Mouse (Mus musculus) CH12.LX (cell line): ENCODE measurements around the gene A930033H14Rik. TPM values are rescaled to one million over a fixed set of nuclear protein-coding genes. Genes with fewer than 3 reads are reported as not detected.

ENCODE experiments used
- DNase-seq: peaks from one replicate; pipeline ENCODE4 v3.0.0-alpha.2; 2013; ENCODE audit errors: extremely low read depth
- H3K27ac ChIP-seq: 2 replicates; pipeline ENCODE4 v1.5.1; 2012; ENCODE audit warnings: low read depth, mild to moderate bottlenecking, control low read depth, moderate library complexity; ENCODE audit not compliant: insufficient read depth
- H3K27me3 ChIP-seq: replicated peaks from 2 replicates; pipeline ENCODE3; 2012; ENCODE audit warnings: inconsistent platforms
- H3K36me3 ChIP-seq, 2 experiments: replicated peaks in 1 of 2; 2 replicates each; pipeline versions ENCODE3 to v1.6.1; 2012; ENCODE audit warnings: inconsistent platforms in 1 of 2, low read length in 1 of 2, mild to moderate bottlenecking in 1 of 2, mixed read lengths in 1 of 2, moderate library complexity in 1 of 2; ENCODE audit not compliant: control insufficient read depth in 1 of 2, insufficient read depth in 1 of 2
- H3K4me1 ChIP-seq, 2 experiments: 2 replicates each; pipeline ENCODE4 v1.6.1; 2012; ENCODE audit warnings: inconsistent platforms in 1 of 2, moderate library complexity in 1 of 2; ENCODE audit not compliant: insufficient read depth in 2 of 2, control insufficient read depth in 1 of 2
- H3K4me2 ChIP-seq: 2 replicates; pipeline ENCODE4 v1.6.1; 2012; ENCODE audit warnings: low read depth, mild to moderate bottlenecking, control low read depth; ENCODE audit not compliant: poor library complexity, insufficient read depth, severe bottlenecking
- H3K4me3 ChIP-seq, 3 experiments: fragments of 150-350 bp in 1 of 3; sonication (generic) in 1 of 3; replicated peaks in 1 of 3; 2 replicates each; pipeline versions ENCODE3 to v1.5.1; 2011 to 2012; ENCODE audit warnings: low read depth in 2 of 3, low read length in 2 of 3, mild to moderate bottlenecking in 2 of 3, moderate library complexity in 2 of 3, control low read depth in 1 of 3, improper control_type of control experiment in 1 of 3, inconsistent platforms in 1 of 3, mixed read lengths in 1 of 3; ENCODE audit not compliant: poor library complexity in 1 of 3
- H3K79me2 ChIP-seq: replicated peaks from 2 replicates; pipeline ENCODE4 v1.6.1; 2012; ENCODE audit warnings: mild to moderate bottlenecking, moderate library complexity; ENCODE audit not compliant: control insufficient read depth, poor library complexity, insufficient read depth, severe bottlenecking; ENCODE audit errors: extremely low read depth
- H3K9ac ChIP-seq: 2 replicates; pipeline ENCODE4 v1.6.1; 2012; ENCODE audit warnings: low read depth, mild to moderate bottlenecking, control low read depth, moderate library complexity; ENCODE audit not compliant: insufficient read depth
- H3K9me3 ChIP-seq: replicated peaks from 2 replicates; pipeline ENCODE3; 2012; ENCODE audit warnings: low read length, inconsistent platforms, mixed read lengths
- BHLHE40 ChIP-seq: IDR thresholded peaks from 2 replicates; pipeline ENCODE4 v1.6.1; 2011; ENCODE audit warnings: mild to moderate bottlenecking, low read depth, low read length, improper control_type of control experiment
- CHD1 ChIP-seq: IDR thresholded peaks from 2 replicates; pipeline ENCODE4 v1.6.1; 2012; ENCODE audit warnings: low read depth, low read length, improper control_type of control experiment, inconsistent platforms
- CHD2 ChIP-seq: IDR thresholded peaks from 2 replicates; pipeline ENCODE4 v1.6.1; 2011; ENCODE audit warnings: low read length, improper control_type of control experiment
- CTCF ChIP-seq, 2 experiments: IDR thresholded peaks in 1 of 2; conservative IDR thresholded peaks in 1 of 2; 2 replicates each; pipeline ENCODE4 v1.5.1; 2011 to 2012; ENCODE audit warnings: low read depth in 2 of 2, low read length in 2 of 2, improper control_type of control experiment in 1 of 2, inconsistent platforms in 1 of 2, mild to moderate bottlenecking in 1 of 2, moderate library complexity in 1 of 2
- E2F4 ChIP-seq: IDR thresholded peaks from 2 replicates; pipeline ENCODE4 v1.6.1; 2011; ENCODE audit warnings: low read depth, low read length, improper control_type of control experiment; ENCODE audit not compliant: insufficient replicate concordance
- ELF1 ChIP-seq: IDR thresholded peaks from 2 replicates; pipeline ENCODE4 v1.6.1; 2014; ENCODE audit warnings: low read depth, mild to moderate bottlenecking, inconsistent platforms, low read length, improper control_type of control experiment
- EP300 ChIP-seq: IDR thresholded peaks from 2 replicates; pipeline ENCODE4 v1.6.1; 2011; ENCODE audit warnings: low read length, improper control_type of control experiment
- ETS1 ChIP-seq: conservative IDR thresholded peaks from 2 replicates; pipeline ENCODE4 v1.6.1; 2012; ENCODE audit warnings: low read depth, mild to moderate bottlenecking, inconsistent platforms, low read length, improper control_type of control experiment, moderate library complexity
- GABPA ChIP-seq: IDR thresholded peaks from 2 replicates; pipeline ENCODE4 v1.6.1; 2012; ENCODE audit warnings: low read depth, low read length, improper control_type of control experiment, inconsistent platforms; ENCODE audit not compliant: insufficient replicate concordance
- HCFC1 ChIP-seq: IDR thresholded peaks from 2 replicates; pipeline ENCODE4 v1.6.1; 2012; ENCODE audit warnings: low read depth, mild to moderate bottlenecking, inconsistent platforms, low read length, improper control_type of control experiment
- IRF4 ChIP-seq: IDR thresholded peaks from 2 replicates; pipeline ENCODE4 v1.6.1; 2014; ENCODE audit warnings: low read depth, mild to moderate bottlenecking, inconsistent platforms, low read length, improper control_type of control experiment
- JUN ChIP-seq: IDR thresholded peaks from 2 replicates; pipeline ENCODE4 v1.6.1; 2011; ENCODE audit warnings: low read depth, mild to moderate bottlenecking, low read length, improper control_type of control experiment, moderate library complexity; ENCODE audit not compliant: insufficient read depth
- JUND ChIP-seq: conservative IDR thresholded peaks from 2 replicates; pipeline ENCODE4 v1.6.1; 2011; ENCODE audit warnings: low read depth, low read length, improper control_type of control experiment
- KAT2A ChIP-seq: IDR thresholded peaks from 2 replicates; pipeline ENCODE4 v1.6.1; 2012; ENCODE audit warnings: low read length, improper control_type of control experiment, inconsistent platforms; ENCODE audit not compliant: insufficient replicate concordance
- MAFK ChIP-seq: IDR thresholded peaks from 2 replicates; pipeline ENCODE4 v1.6.1; 2011; ENCODE audit warnings: low read length, improper control_type of control experiment; ENCODE audit not compliant: insufficient replicate concordance
- MAX ChIP-seq: IDR thresholded peaks from 2 replicates; pipeline ENCODE4 v1.6.1; 2011; ENCODE audit warnings: low read length, improper control_type of control experiment
- MAZ ChIP-seq: IDR thresholded peaks from 2 replicates; pipeline ENCODE4 v1.6.1; 2012; ENCODE audit warnings: low read depth, mild to moderate bottlenecking, inconsistent platforms, low read length, improper control_type of control experiment, moderate library complexity
- MEF2A ChIP-seq: IDR thresholded peaks from 2 replicates; pipeline ENCODE4 v1.6.1; 2014; ENCODE audit warnings: low read depth, mild to moderate bottlenecking, inconsistent platforms, low read length, improper control_type of control experiment, borderline replicate concordance
- MXI1 ChIP-seq: IDR thresholded peaks from 2 replicates; pipeline ENCODE4 v1.6.1; 2011; ENCODE audit warnings: mild to moderate bottlenecking, low read depth, low read length, improper control_type of control experiment
- MYC ChIP-seq: IDR thresholded peaks from 2 replicates; pipeline ENCODE4 v1.6.1; 2011; ENCODE audit warnings: low read depth, mild to moderate bottlenecking, improper control_type of control experiment, low read length
- NRF1 ChIP-seq: IDR thresholded peaks from 2 replicates; pipeline ENCODE4 v1.6.1; 2014; ENCODE audit warnings: low read depth, mild to moderate bottlenecking, inconsistent platforms, low read length, improper control_type of control experiment, moderate library complexity
- POLR2A ChIP-seq: IDR thresholded peaks from 2 replicates; pipeline ENCODE4 v1.6.1; 2011; ENCODE audit warnings: low read depth, mild to moderate bottlenecking, improper control_type of control experiment, low read length
- POLR2AphosphoS2 ChIP-seq: IDR thresholded peaks from 2 replicates; pipeline ENCODE4 v1.6.1; 2011; ENCODE audit warnings: low read depth, low read length, improper control_type of control experiment
- RAD21 ChIP-seq: IDR thresholded peaks from 2 replicates; pipeline ENCODE4 v1.6.1; 2011; ENCODE audit warnings: low read depth, mild to moderate bottlenecking, low read length, improper control_type of control experiment, moderate library complexity
- RCOR1 ChIP-seq: conservative IDR thresholded peaks from 2 replicates; pipeline ENCODE4 v1.6.1; 2012; ENCODE audit warnings: low read depth, mild to moderate bottlenecking, inconsistent platforms, low read length, improper control_type of control experiment
- SIN3A ChIP-seq: IDR thresholded peaks from 2 replicates; pipeline ENCODE4 v1.6.1; 2012; ENCODE audit warnings: low read length, improper control_type of control experiment, inconsistent platforms
- SMC3 ChIP-seq: IDR thresholded peaks from 2 replicates; pipeline ENCODE4 v1.6.1; 2011; ENCODE audit warnings: low read depth, low read length, improper control_type of control experiment
- TBP ChIP-seq: conservative IDR thresholded peaks from 2 replicates; pipeline ENCODE4 v1.6.1; 2011; ENCODE audit warnings: low read depth, low read length, improper control_type of control experiment
- TCF12 ChIP-seq: IDR thresholded peaks from 2 replicates; pipeline ENCODE4 v1.6.1; 2014; ENCODE audit warnings: low read depth, mild to moderate bottlenecking, inconsistent platforms, low read length, improper control_type of control experiment
- UBTF ChIP-seq: IDR thresholded peaks from 2 replicates; pipeline ENCODE4 v1.6.1; 2012; ENCODE audit warnings: low read depth, mild to moderate bottlenecking, inconsistent platforms, low read length, improper control_type of control experiment, moderate library complexity
- USF1 ChIP-seq: IDR thresholded peaks from 2 replicates; pipeline ENCODE4 v1.6.1; 2014; ENCODE audit warnings: low read depth, mild to moderate bottlenecking, inconsistent platforms, low read length, improper control_type of control experiment
- USF2 ChIP-seq: conservative IDR thresholded peaks from 2 replicates; pipeline ENCODE4 v1.6.1; 2011; ENCODE audit warnings: low read depth, low read length, improper control_type of control experiment
- ZC3H11A ChIP-seq: IDR thresholded peaks from 2 replicates; pipeline ENCODE4 v1.6.1; 2012; ENCODE audit warnings: low read depth, mild to moderate bottlenecking, inconsistent platforms, low read length, improper control_type of control experiment
- ZMIZ1 ChIP-seq: IDR thresholded peaks from 2 replicates; pipeline ENCODE4 v1.6.1; 2012; ENCODE audit warnings: low read depth, mild to moderate bottlenecking, inconsistent platforms, low read length, improper control_type of control experiment
- ZNF384 ChIP-seq: IDR thresholded peaks from 2 replicates; pipeline ENCODE4 v1.6.1; 2012; ENCODE audit warnings: low read depth, low read length, improper control_type of control experiment, inconsistent platforms
- dilution Hi-C: fragments of 300-500 bp; cut with MboI; formaldehyde crosslinking; loops from 2 replicates; pipeline ENCODE4 v1.14.3; 2020; ENCODE audit warnings: low sequenced_read_pairs; ENCODE audit not compliant: extremely low pct_unique_long_range_greater_than_20kb, extremely low pct_ligation_motif_present
- in situ Hi-C: fragments of 300-500 bp; cut with MboI; formaldehyde crosslinking; loops from 3 replicates; pipeline ENCODE4 v1.14.3; 2019; ENCODE audit warnings: low sequenced_read_pairs, low pct_ligation_motif_present, low pct_unique_long_range_greater_than_20kb, mixed read lengths
- polyA plus RNA-seq: library from polyadenylated mRNA; unstranded; fragments of >175 nt; gene quantifications from 2 replicates; pipeline ENCODE4 v1.2.1, GENCODE M21; 2012; ENCODE audit warnings: low read depth; ENCODE audit not compliant: insufficient read length
- total RNA-seq, 2 experiments: library from RNA; depleted of rRNA; stranded (reverse); fragments of 300-350 nt in 1 of 2; fragments of >200 nt in 1 of 2; gene quantifications; 2 replicates each; pipeline ENCODE4 v1.2.3; 2012 to 2014

The A930033H14Rik gene
- total and polyA plus RNA-seq, 3 experiments: 0.13 to 0.85 (median 0.46) TPM

DNA sequence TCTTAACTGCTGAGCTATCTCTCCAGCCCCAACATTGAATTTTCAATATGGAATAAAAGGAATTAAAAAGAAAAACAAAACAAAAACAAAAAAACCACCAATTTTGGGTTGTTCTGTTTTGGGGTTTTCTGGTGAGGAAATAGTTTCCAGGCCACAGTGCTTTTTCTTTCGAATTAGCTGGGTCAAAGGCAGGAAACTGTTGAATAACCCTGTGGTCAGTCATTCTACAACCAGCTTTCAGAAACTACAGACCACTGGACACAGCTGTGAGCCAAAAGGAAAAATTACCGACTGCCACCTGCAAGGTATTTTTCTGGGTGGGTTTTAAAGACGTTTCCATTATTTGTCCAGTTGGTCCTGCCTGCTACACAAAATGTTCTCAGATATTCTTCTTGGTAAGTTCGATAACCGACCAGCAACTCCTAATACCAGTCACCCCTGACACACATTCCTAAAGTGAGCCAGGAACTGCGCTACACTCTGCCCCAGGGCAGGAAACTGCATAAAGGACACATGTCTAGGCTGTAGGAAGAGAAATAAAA lies 44.8 kb upstream of the A930033H14Rik start:
- H3K4me2 ChIP-seq: peak overlapping the region; percentile 58
- H3K79me2 ChIP-seq: peaks cover 3% of the 10 kb centered on the region
- H3K4me1 ChIP-seq: peaks cover 35 to 62% of the 10 kb centered on the region in 2 experiments
- peaks cover 2 to 3% of the 10 kb centered on the region in 2 experiments for H3K36me3 ChIP-seq
- H3K4me3 ChIP-seq: no peak overlapping the region
- DNase-seq: no peak
- dilution Hi-C loops: no loop called here
- peak overlapping the region; percentile 11; the same call in 1 of the 2 replicates for H3K9ac ChIP-seq
- H3K27ac ChIP-seq: peak overlapping the region; percentile 77
- no peaks in the 10 kb centered on the region for H3K27me3 ChIP-seq
- no peak for TF ChIP-seq MAZ
- no peak for TF ChIP-seq ZC3H11A
- TF ChIP-seq RAD21: no peak
- no peak for TF ChIP-seq CTCF (conservative IDR thresholded peaks at IDR 0.05 in 1 of 2, IDR thresholded peaks at IDR 0.05 in 1 of 2; ENCODE audit: low read depth in 2 of 2, low read length in 2 of 2)
- peak; percentile 62; the same call in 1 of the 2 replicates for TF ChIP-seq JUND
- TF ChIP-seq POLR2A: no peak
- TF ChIP-seq ZMIZ1: no peak
- no peak for TF ChIP-seq ELF1
- TF ChIP-seq SIN3A: no peak; the same call in 1 of the 2 replicates
- no peak for TF ChIP-seq USF1
- TF ChIP-seq JUN: peak; percentile 75
- TF ChIP-seq SMC3: no peak
- TF ChIP-seq MYC: no peak
- no peak for TF ChIP-seq NRF1
- peak; percentile 96 for TF ChIP-seq TCF12
- no peak for TF ChIP-seq HCFC1
- TF ChIP-seq KAT2A: no peak
- TF ChIP-seq MEF2A: peak; percentile 82
- TF ChIP-seq ZNF384: no peak
- peak; percentile 89 for TF ChIP-seq EP300
- TF ChIP-seq CHD2: 0 out of 2 replicates have a peak, but pooled peaks have one; percentile 19
- peak; percentile 83 for TF ChIP-seq IRF4
- TF ChIP-seq MAFK: no peak
- no peak for TF ChIP-seq E2F4
- TF ChIP-seq MXI1: no peak
- peak; percentile 58; the same call in 1 of the 2 replicates for TF ChIP-seq BHLHE40
- no peak for TF ChIP-seq CHD1
- TF ChIP-seq USF2: no peak
- no peak for TF ChIP-seq MAX
- no peak for TF ChIP-seq RCOR1
- no peak for TF ChIP-seq UBTF
- peak; percentile 94 for TF ChIP-seq ETS1
- no peak for TF ChIP-seq GABPA
- TF ChIP-seq TBP: no peak
- no peak for TF ChIP-seq POLR2AphosphoS2
- in situ Hi-C loops: no loop called here
- H3K9me3 ChIP-seq: no peaks in the 10 kb centered on the region
